Mouse (Mus musculus): ENCODE measurements around the gene Zbtb20. TPM values are rescaled to one million over a fixed set of nuclear protein-coding genes. Genes with fewer than 3 reads are reported as not detected.

Zbtb20 gene
- polyA plus RNA-seq, 1 experiment from 2014 or later: 23.5 TPM

GRCm38 (mm10) chr16:43480532-43480931, 604.9 kb downstream of the Zbtb20 start:
- no peaks in the 10 kb centered on the region for H3K9me3 ChIP-seq (replicated peaks; ENCODE audit: control insufficient read depth, low read length)
- H3K9ac ChIP-seq (ENCODE audit: low read length): no peak overlapping the region
- no peak overlapping the region for H3K4me3 ChIP-seq (replicated peaks; ENCODE audit: low read length)
- H3K36me3 ChIP-seq (ENCODE audit: control insufficient read depth, insufficient read depth, low read length): no peaks in the 10 kb centered on the region
- no peak overlapping the region for H3K4me2 ChIP-seq (ENCODE audit: low read depth, low read length)
- H3K27me3 ChIP-seq (ENCODE audit: control insufficient read depth, insufficient read depth, low read length): no peaks in the 10 kb centered on the region
- H3K4me1 ChIP-seq (ENCODE audit: control insufficient read depth, insufficient read depth, low read length): no peaks in the 10 kb centered on the region
- no peak overlapping the region for H3K27ac ChIP-seq (ENCODE audit: low read length)
- no peak for ATAC-seq (ENCODE audit: insufficient read depth, low FRiP score)
- 72% methylated on average over 6 of the region's 6 CpGs for WGBS

GRCm38 (mm10) chr16:43482125-43482524, 606.4 kb downstream of the Zbtb20 start:
- no peak for ATAC-seq (ENCODE audit: insufficient read depth, low FRiP score)
- Histone ChIP-seq H3K9me3 (replicated peaks; ENCODE audit: control insufficient read depth, low read length) (no peaks in the 10 kb centered on the region), H3K4me3 (replicated peaks; ENCODE audit: low read length) (no peak overlapping the region), H3K27ac (ENCODE audit: low read length) (no peak overlapping the region), H3K4me2 (ENCODE audit: low read depth, low read length) (no peak overlapping the region), H3K36me3 (ENCODE audit: control insufficient read depth, insufficient read depth, low read length) (no peaks in the 10 kb centered on the region), H3K4me1 (ENCODE audit: control insufficient read depth, insufficient read depth, low read length) (no peaks in the 10 kb centered on the region), H3K9ac (ENCODE audit: low read length) (no peak overlapping the region), H3K27me3 (ENCODE audit: control insufficient read depth, insufficient read depth, low read length) (no peaks in the 10 kb centered on the region)
- 63% methylated on average over 3 of the region's 3 CpGs for WGBS

- Histone ChIP-seq H3K9me3 (replicated peaks; ENCODE audit: control insufficient read depth, low read length) (no peaks in the 10 kb centered on the region), H3K4me2 (ENCODE audit: low read depth, low read length) (no peak overlapping the region), H3K27me3 (ENCODE audit: control insufficient read depth, insufficient read depth, low read length) (no peaks in the 10 kb centered on the region), H3K4me3 (replicated peaks; ENCODE audit: low read length) (no peak overlapping the region), H3K36me3 (ENCODE audit: control insufficient read depth, insufficient read depth, low read length) (no peaks in the 10 kb centered on the region), H3K9ac (ENCODE audit: low read length) (no peak overlapping the region), H3K4me1 (ENCODE audit: control insufficient read depth, insufficient read depth, low read length) (no peaks in the 10 kb centered on the region), H3K27ac (ENCODE audit: low read length) (no peak overlapping the region)
- WGBS: 89% methylated on average over 2 of the region's 2 CpGs
- no peak for ATAC-seq (ENCODE audit: insufficient read depth, low FRiP score)
Observed at GRCm38 (mm10) chr16:43482738-43483137, 607.1 kb downstream of the Zbtb20 start.

GRCm38 (mm10) chr16:43484400-43484799, 608.7 kb downstream of the Zbtb20 start:
- Histone ChIP-seq H3K4me3 (replicated peaks; ENCODE audit: low read length) (no peak overlapping the region), H3K4me1 (ENCODE audit: control insufficient read depth, insufficient read depth, low read length) (no peaks in the 10 kb centered on the region), H3K27me3 (ENCODE audit: control insufficient read depth, insufficient read depth, low read length) (no peaks in the 10 kb centered on the region), H3K9ac (ENCODE audit: low read length) (no peak overlapping the region), H3K36me3 (ENCODE audit: control insufficient read depth, insufficient read depth, low read length) (no peaks in the 10 kb centered on the region), H3K9me3 (replicated peaks; ENCODE audit: control insufficient read depth, low read length) (no peaks in the 10 kb centered on the region), H3K27ac (ENCODE audit: low read length) (no peak overlapping the region), H3K4me2 (ENCODE audit: low read depth, low read length) (no peak overlapping the region)
- WGBS: 74% methylated on average over 4 of the region's 4 CpGs
- ATAC-seq (ENCODE audit: insufficient read depth, low FRiP score): no peak

GRCm38 (mm10) chr16:43489362-43489761, 613.7 kb downstream of the Zbtb20 start:
- Histone ChIP-seq H3K4me3 (replicated peaks; ENCODE audit: low read length) (no peak overlapping the region), H3K36me3 (ENCODE audit: control insufficient read depth, insufficient read depth, low read length) (no peaks in the 10 kb centered on the region), H3K4me2 (ENCODE audit: low read depth, low read length) (no peak overlapping the region), H3K9ac (ENCODE audit: low read length) (no peak overlapping the region), H3K4me1 (ENCODE audit: control insufficient read depth, insufficient read depth, low read length) (no peaks in the 10 kb centered on the region), H3K27me3 (ENCODE audit: control insufficient read depth, insufficient read depth, low read length) (no peaks in the 10 kb centered on the region), H3K9me3 (replicated peaks; ENCODE audit: control insufficient read depth, low read length) (no peaks in the 10 kb centered on the region), H3K27ac (ENCODE audit: low read length) (no peak overlapping the region)
- WGBS: 70% methylated on average over 3 of the region's 3 CpGs
- no peak for ATAC-seq (ENCODE audit: insufficient read depth, low FRiP score)

GRCm38 (mm10) chr16:43489984-43490383, 614.3 kb downstream of the Zbtb20 start:
- H3K9me3 ChIP-seq (replicated peaks; ENCODE audit: control insufficient read depth, low read length): no peaks in the 10 kb centered on the region
- no peaks in the 10 kb centered on the region for H3K36me3 ChIP-seq (ENCODE audit: control insufficient read depth, insufficient read depth, low read length)
- H3K27ac ChIP-seq (ENCODE audit: low read length): no peak overlapping the region
- H3K9ac ChIP-seq (ENCODE audit: low read length): no peak overlapping the region
- 95% methylated on average over 12 of the region's 12 CpGs for WGBS
- no peak overlapping the region for H3K4me2 ChIP-seq (ENCODE audit: low read depth, low read length)
- H3K27me3 ChIP-seq (ENCODE audit: control insufficient read depth, insufficient read depth, low read length): no peaks in the 10 kb centered on the region
- no peaks in the 10 kb centered on the region for H3K4me1 ChIP-seq (ENCODE audit: control insufficient read depth, insufficient read depth, low read length)
- H3K4me3 ChIP-seq (replicated peaks; ENCODE audit: low read length): no peak overlapping the region
- no peak for ATAC-seq (ENCODE audit: insufficient read depth, low FRiP score)

GRCm38 (mm10) chr16:43492863-43493262, 617.2 kb downstream of the Zbtb20 start:
- no peaks in the 10 kb centered on the region for H3K4me1 ChIP-seq (ENCODE audit: control insufficient read depth, insufficient read depth, low read length)
- 72% methylated on average over 1 of the region's 1 CpGs for WGBS
- H3K9me3 ChIP-seq (replicated peaks; ENCODE audit: control insufficient read depth, low read length): no peaks in the 10 kb centered on the region
- no peak for ATAC-seq (ENCODE audit: insufficient read depth, low FRiP score)
- no peak overlapping the region for H3K9ac ChIP-seq (ENCODE audit: low read length)
- no peaks in the 10 kb centered on the region for H3K36me3 ChIP-seq (ENCODE audit: control insufficient read depth, insufficient read depth, low read length)
- no peak overlapping the region for H3K4me3 ChIP-seq (replicated peaks; ENCODE audit: low read length)
- no peak overlapping the region for H3K27ac ChIP-seq (ENCODE audit: low read length)
- H3K4me2 ChIP-seq (ENCODE audit: low read depth, low read length): no peak overlapping the region
- H3K27me3 ChIP-seq (ENCODE audit: control insufficient read depth, insufficient read depth, low read length): no peaks in the 10 kb centered on the region

GRCm38 (mm10) chr16:43493596-43494385, 618.1 kb downstream of the Zbtb20 start:
- Histone ChIP-seq H3K4me2 (ENCODE audit: low read depth, low read length) (no peak overlapping the region), H3K4me3 (replicated peaks; ENCODE audit: low read length) (no peak overlapping the region), H3K4me1 (ENCODE audit: control insufficient read depth, insufficient read depth, low read length) (no peaks in the 10 kb centered on the region), H3K27ac (ENCODE audit: low read length) (no peak overlapping the region), H3K9ac (ENCODE audit: low read length) (no peak overlapping the region), H3K9me3 (replicated peaks; ENCODE audit: control insufficient read depth, low read length) (no peaks in the 10 kb centered on the region), H3K36me3 (ENCODE audit: control insufficient read depth, insufficient read depth, low read length) (no peaks in the 10 kb centered on the region), H3K27me3 (ENCODE audit: control insufficient read depth, insufficient read depth, low read length) (no peaks in the 10 kb centered on the region)
- ATAC-seq (ENCODE audit: insufficient read depth, low FRiP score): no peak
- WGBS: 66% methylated on average over 5 of the region's 5 CpGs

GRCm38 (mm10) chr16:43495175-43495818, 619.6 kb downstream of the Zbtb20 start:
- H3K4me3 ChIP-seq (replicated peaks; ENCODE audit: low read length): no peak overlapping the region
- no peaks in the 10 kb centered on the region for H3K9me3 ChIP-seq (replicated peaks; ENCODE audit: control insufficient read depth, low read length)
- no peak for ATAC-seq (ENCODE audit: insufficient read depth, low FRiP score)
- no peaks in the 10 kb centered on the region for H3K36me3 ChIP-seq (ENCODE audit: control insufficient read depth, insufficient read depth, low read length)
- no peak overlapping the region for H3K4me2 ChIP-seq (ENCODE audit: low read depth, low read length)
- no peak overlapping the region for H3K27ac ChIP-seq (ENCODE audit: low read length)
- H3K27me3 ChIP-seq (ENCODE audit: control insufficient read depth, insufficient read depth, low read length): no peaks in the 10 kb centered on the region
- no peaks in the 10 kb centered on the region for H3K4me1 ChIP-seq (ENCODE audit: control insufficient read depth, insufficient read depth, low read length)
- WGBS: 78% methylated on average over 9 of the region's 9 CpGs
- H3K9ac ChIP-seq (ENCODE audit: low read length): no peak overlapping the region

Data from stomach, embryonic 16.5 days (tissue).